Mouse (Mus musculus): ENCODE results near the gene Agap1.
A peak's percentile ranks its signal among the peaks of the same experiment; 100 is the strongest.

The Agap1 gene

GRCm38 (mm10) chr1:89581766-89582125 lies 127.1 kb downstream of the Agap1 start:
- peak; percentile 57 for DNase-seq

- peak; percentile 29 for DNase-seq
Measured at GRCm38 (mm10) chr1:89583369-89583768, 128.8 kb downstream of the Agap1 start.

GRCm38 (mm10) chr1:89586991-89587683 lies 132.5 kb downstream of the Agap1 start:
- no peak for DNase-seq

GRCm38 (mm10) chr1:89588154-89588553 lies 133.5 kb downstream of the Agap1 start:
- no peak for DNase-seq

GRCm38 (mm10) chr1:89590994-89591393 lies 136.4 kb downstream of the Agap1 start:
- no peak for DNase-seq

- no peak for DNase-seq
Measured at GRCm38 (mm10) chr1:89593219-89593618, 138.6 kb downstream of the Agap1 start.

GRCm38 (mm10) chr1:89594999-89595398 lies 140.4 kb downstream of the Agap1 start:
- no peak for DNase-seq

GRCm38 (mm10) chr1:89595421-89595820 lies 140.8 kb downstream of the Agap1 start:
- DNase-seq: no peak

- no peak for DNase-seq
Measured at GRCm38 (mm10) chr1:89596223-89596622, 141.6 kb downstream of the Agap1 start.

- no peak for DNase-seq
Measured at GRCm38 (mm10) chr1:89598906-89599305, 144.3 kb downstream of the Agap1 start.

GRCm38 (mm10) chr1:89599983-89600741 lies 145.6 kb downstream of the Agap1 start:
- peak; percentile 43 for DNase-seq

GRCm38 (mm10) chr1:89601349-89601748 lies 146.7 kb downstream of the Agap1 start:
- no peak for DNase-seq

GRCm38 (mm10) chr1:89602879-89603278 lies 148.3 kb downstream of the Agap1 start:
- no peak for DNase-seq

- DNase-seq: peak; percentile 71
Measured at GRCm38 (mm10) chr1:89606612-89607011, 152.0 kb downstream of the Agap1 start.

GRCm38 (mm10) chr1:89608766-89609165 lies 154.2 kb downstream of the Agap1 start:
- DNase-seq: peak; percentile 68

GRCm38 (mm10) chr1:89609964-89610363 lies 155.4 kb downstream of the Agap1 start:
- DNase-seq: no peak

GRCm38 (mm10) chr1:89611521-89611920 lies 156.9 kb downstream of the Agap1 start:
- peak; percentile 61 for DNase-seq

GRCm38 (mm10) chr1:89613234-89613870 lies 158.7 kb downstream of the Agap1 start:
- no peak for DNase-seq

GRCm38 (mm10) chr1:89616556-89616955 lies 161.9 kb downstream of the Agap1 start:
- DNase-seq: no peak

GRCm38 (mm10) chr1:89617336-89617735 lies 162.7 kb downstream of the Agap1 start:
- no peak for DNase-seq

GRCm38 (mm10) chr1:89619963-89620362 lies 165.4 kb downstream of the Agap1 start:
- no peak for DNase-seq

GRCm38 (mm10) chr1:89621014-89621791 lies 166.6 kb downstream of the Agap1 start:
- no peak for DNase-seq

- peak; percentile 91 for DNase-seq
Measured at GRCm38 (mm10) chr1:89621952-89622351, 167.3 kb downstream of the Agap1 start.
